Mouse (Mus musculus) heart, embryonic 12.5 days (tissue): ENCODE measurements around the gene Eef2. TPM values are rescaled to one million over a fixed set of nuclear protein-coding genes. Genes with fewer than 3 reads are reported as not detected.
"Not testable (repeated sequence)": the region's sequence is repeated elsewhere in the genome, so short reads cannot be mapped to it uniquely, and the experiment has no call there.

Experiments used
- ATAC-seq: fragments of 200-750 bp; cut with Nextera tagmentation; 2 replicates; pipeline ENCODE4 v1.8.0; 2017; ENCODE audit warnings: moderate TSS enrichment, moderate library complexity; ENCODE audit not compliant: insufficient number of reproducible peaks, low FRiP score
- H3K27ac ChIP-seq: fragments of 300-500 bp; sonication (generic); 2 replicates; pipeline ENCODE4 v1.5.1; 2016; ENCODE audit warnings: mild to moderate bottlenecking, moderate library complexity; ENCODE audit not compliant: poor library complexity, severe bottlenecking
- H3K27me3 ChIP-seq: fragments of 300-500 bp; sonication (generic); replicated peaks from 2 replicates; pipeline ENCODE4 v1.6.1; 2016; ENCODE audit warnings: mild to moderate bottlenecking, moderate library complexity
- H3K36me3 ChIP-seq: fragments of 300-500 bp; sonication (generic); 2 replicates; pipeline ENCODE4 v1.6.1; 2016; ENCODE audit warnings: mild to moderate bottlenecking, moderate library complexity
- H3K4me1 ChIP-seq: fragments of 300-500 bp; sonication (generic); replicated peaks from 2 replicates; pipeline ENCODE4 v1.6.1; 2016; ENCODE audit warnings: mild to moderate bottlenecking
- H3K4me2 ChIP-seq: fragments of 300-500 bp; sonication (generic); 2 replicates; pipeline ENCODE4 v1.6.1; 2016; ENCODE audit warnings: mild to moderate bottlenecking, moderate library complexity
- H3K4me3 ChIP-seq: fragments of 300-500 bp; sonication (generic); 2 replicates; pipeline ENCODE4 v1.5.1; 2016; ENCODE audit warnings: mild to moderate bottlenecking
- H3K9ac ChIP-seq: fragments of 300-500 bp; sonication (generic); 2 replicates; pipeline ENCODE4 v1.6.1; 2016; ENCODE audit warnings: mild to moderate bottlenecking, moderate library complexity
- H3K9me3 ChIP-seq: fragments of 300-500 bp; sonication (generic); replicated peaks from 2 replicates; pipeline ENCODE4 v1.6.1; 2016; ENCODE audit warnings: mild to moderate bottlenecking, moderate library complexity
- WGBS: fragments of 180-500 bp; shearing (Covaris S2); methylation state at CpG from one replicate; pipeline ENCODE4 v1.1.7; 2016; 5-methylcytosine and 5-hydroxymethylcytosine counted together
- polyA plus RNA-seq: library from polyadenylated mRNA; unstranded; fragments of >200 nt; fragmentation: Nextera tagmentation; extraction: Ambion mirVana; gene quantifications from 2 replicates; pipeline ENCODE4 v1.2.1, GENCODE M21; 2016

Gene Eef2
- polyA plus RNA-seq, 1 experiment from 2014 or later, result 408 TPM

GRCm38 (mm10) chr10:81173132-81173531, 3.3 kb upstream of the Eef2 start:
- peaks cover 9% of the 10 kb centered on the region for H3K36me3 ChIP-seq
- ATAC-seq, result peak; percentile 16; the same call in 1 of the 2 replicates
- H3K4me1 ChIP-seq, result peaks cover 34% of the 10 kb centered on the region
- peak overlapping the region; percentile 92 for H3K27ac ChIP-seq
- peak overlapping the region; percentile 10; the same call in 1 of the 2 replicates for H3K4me3 ChIP-seq
- H3K9me3 ChIP-seq, result no peaks in the 10 kb centered on the region
- H3K4me2 ChIP-seq, result peak overlapping the region; percentile 52
- WGBS, result 4% methylated on average over 21 of the region's 21 CpGs
- peak overlapping the region; percentile 53 for H3K9ac ChIP-seq
- H3K27me3 ChIP-seq, result no peaks in the 10 kb centered on the region

GRCm38 (mm10) chr10:81174617-81175344, 1.6 kb upstream of the Eef2 start:
- peak overlapping the region; percentile 70 for H3K9ac ChIP-seq
- peak overlapping the region; percentile 77 for H3K4me2 ChIP-seq
- peak; percentile 65 for ATAC-seq
- H3K9me3 ChIP-seq, result no peaks in the 10 kb centered on the region
- H3K27ac ChIP-seq, result peak overlapping the region; percentile 65
- H3K4me3 ChIP-seq, result peak overlapping the region; percentile 45
- H3K27me3 ChIP-seq, result no peaks in the 10 kb centered on the region
- H3K4me1 ChIP-seq, result peaks cover 42% of the 10 kb centered on the region
- WGBS, result 4% methylated on average over 29 of the region's 29 CpGs
- H3K36me3 ChIP-seq, result peaks cover 25% of the 10 kb centered on the region

GRCm38 (mm10) chr10:81175345-81175701, 1.1 kb upstream of the Eef2 start:
- H3K27me3 ChIP-seq, H3K9me3 ChIP-seq, ATAC-seq: not testable (repeated sequence)
- 5% methylated on average over 4 of the region's 4 CpGs for WGBS
- Histone ChIP-seq H3K36me3 (peaks cover 31% of the 10 kb centered on the region), H3K4me1 (peaks cover 47% of the 10 kb centered on the region), H3K27ac (peak overlapping the region; percentile 65; the same call in 1 of the 2 replicates), H3K4me3 (peak overlapping the region; percentile 45), H3K4me2 (peak overlapping the region; percentile 77), H3K9ac (peak overlapping the region; percentile 49; the same call in 1 of the 2 replicates)

DNA sequence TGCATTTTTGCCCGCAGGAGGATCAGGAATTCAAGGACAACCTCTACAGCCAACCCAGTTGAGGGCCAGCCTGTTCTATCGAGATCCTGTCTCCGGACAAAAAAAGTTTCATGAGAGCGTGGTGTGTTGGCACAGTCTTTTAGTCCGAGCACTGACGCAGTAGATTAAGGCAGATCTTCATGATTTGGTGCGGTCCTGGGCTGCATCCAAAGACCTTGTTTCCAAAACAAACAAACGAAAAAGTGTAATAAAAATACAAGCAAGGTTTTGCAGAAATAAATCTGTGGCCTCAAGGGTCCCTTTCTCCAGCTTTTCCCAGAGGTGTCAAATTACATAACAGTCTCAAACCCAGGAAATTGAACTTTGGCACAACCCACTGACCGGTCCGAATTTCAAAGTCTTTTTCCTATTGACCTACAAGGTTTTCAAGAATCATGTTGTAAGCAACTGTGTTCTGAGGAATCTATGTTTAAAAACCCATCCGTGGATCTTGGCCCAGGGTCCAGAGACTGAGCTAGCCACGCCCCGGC, 430 bp upstream of the Eef2 start:
- 4% methylated on average over 13 of the region's 13 CpGs for WGBS
- peak; percentile 1; the same call in 1 of the 2 replicates for ATAC-seq

DNA sequence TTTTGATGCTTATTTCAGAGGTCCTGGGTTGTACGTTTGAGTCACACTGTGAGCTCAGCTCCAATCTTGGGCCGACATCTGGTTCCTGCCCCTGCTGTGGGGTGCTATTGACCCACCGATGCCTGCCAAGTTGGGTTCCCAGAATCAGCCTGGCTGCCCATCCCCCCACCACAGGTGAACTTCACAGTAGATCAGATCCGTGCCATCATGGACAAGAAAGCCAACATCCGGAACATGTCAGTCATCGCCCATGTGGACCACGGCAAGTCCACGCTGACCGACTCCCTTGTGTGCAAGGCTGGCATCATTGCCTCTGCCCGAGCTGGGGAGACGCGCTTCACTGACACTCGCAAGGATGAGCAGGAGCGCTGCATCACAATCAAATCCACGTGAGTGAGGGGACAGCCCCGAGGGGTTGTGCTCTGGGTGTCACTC, 1.1 kb downstream of the Eef2 start:
- Histone ChIP-seq H3K27me3 (no peaks in the 10 kb centered on the region), H3K4me1 (peaks cover 64% of the 10 kb centered on the region), H3K9ac (peak overlapping the region; percentile 100), H3K4me2 (peak overlapping the region; percentile 99), H3K27ac (peak overlapping the region; percentile 92), H3K9me3 (no peaks in the 10 kb centered on the region), H3K36me3 (peaks cover 53% of the 10 kb centered on the region), H3K4me3 (peak overlapping the region; percentile 87)
- 8% methylated on average over 16 of the region's 16 CpGs for WGBS
- no peak for ATAC-seq

More for the DNA sequence above, 430 bp upstream of the Eef2 start:
- Histone ChIP-seq H3K4me2 (peak overlapping the region; percentile 99), H3K4me1 (peaks cover 52% of the 10 kb centered on the region), H3K36me3 (peaks cover 38% of the 10 kb centered on the region), H3K9me3 (no peaks in the 10 kb centered on the region), H3K9ac (peak overlapping the region; percentile 100; the same call in 1 of the 2 replicates), H3K27ac (peak overlapping the region; percentile 60), H3K4me3 (peak overlapping the region; percentile 87), H3K27me3 (no peaks in the 10 kb centered on the region)

DNA sequence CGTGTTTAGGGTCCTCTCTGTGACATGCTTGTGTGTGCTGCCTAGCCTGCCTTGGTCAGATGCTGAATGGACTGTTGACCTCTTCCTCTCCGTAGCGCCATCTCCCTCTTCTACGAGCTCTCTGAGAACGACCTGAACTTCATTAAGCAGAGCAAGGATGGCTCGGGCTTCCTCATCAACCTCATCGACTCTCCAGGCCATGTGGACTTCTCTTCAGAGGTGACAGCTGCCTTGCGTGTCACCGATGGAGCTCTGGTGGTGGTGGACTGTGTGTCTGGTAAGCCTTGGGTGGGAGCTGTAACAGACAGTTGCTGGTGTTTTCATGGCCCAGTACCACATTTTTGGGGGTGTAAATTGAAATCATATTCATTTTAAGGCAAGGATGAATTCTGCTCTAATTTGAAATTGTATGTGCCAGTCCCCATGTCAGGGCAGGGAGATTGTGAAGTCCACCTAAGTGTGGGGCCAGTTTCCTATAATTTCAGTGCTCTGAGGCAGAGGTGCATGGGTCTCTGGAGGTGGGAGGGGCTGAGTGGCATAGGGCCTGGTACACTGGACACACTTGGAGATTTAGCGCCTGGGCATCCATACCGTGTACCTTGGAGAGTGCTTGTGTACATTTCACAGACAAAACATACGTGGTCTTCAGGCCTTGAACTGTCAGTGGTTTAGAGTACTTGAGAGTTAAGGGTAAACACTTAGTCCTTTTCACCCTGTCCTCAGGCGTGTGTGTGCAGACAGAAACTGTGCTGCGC, 1.7 kb downstream of the Eef2 start:
- Histone ChIP-seq H3K4me1 (peaks cover 64% of the 10 kb centered on the region), H3K27me3 (no peaks in the 10 kb centered on the region), H3K9ac (peak overlapping the region; percentile 100), H3K4me2 (peak overlapping the region; percentile 99), H3K36me3 (peaks cover 53% of the 10 kb centered on the region), H3K9me3 (no peaks in the 10 kb centered on the region), H3K4me3 (peak overlapping the region; percentile 87), H3K27ac (peak overlapping the region; percentile 92; the same call in 1 of the 2 replicates)
- WGBS, result 60% methylated on average over 14 of the region's 14 CpGs
- no peak for ATAC-seq

- H3K9me3 ChIP-seq, result no peaks in the 10 kb centered on the region
- 0 out of 2 replicates have a peak overlapping the region, but pooled peaks have one; percentile 26 for H3K9ac ChIP-seq
- ATAC-seq, result no peak
- H3K4me1 ChIP-seq, result peaks cover 65% of the 10 kb centered on the region
- H3K27ac ChIP-seq, result no peak overlapping the region
- peaks cover 55% of the 10 kb centered on the region for H3K36me3 ChIP-seq
- H3K4me3 ChIP-seq, result no peak overlapping the region
- no peaks in the 10 kb centered on the region for H3K27me3 ChIP-seq
- 90% methylated on average over 11 of the region's 11 CpGs for WGBS
- no peak overlapping the region for H3K4me2 ChIP-seq
Observed at GRCm38 (mm10) chr10:81178927-81179326, 2.5 kb downstream of the Eef2 start.

- ATAC-seq, result no peak
- Histone ChIP-seq H3K27me3 (no peaks in the 10 kb centered on the region), H3K4me1 (peaks cover 67% of the 10 kb centered on the region), H3K9ac (peak overlapping the region; percentile 1; the same call in 1 of the 2 replicates), H3K4me2 (no peak overlapping the region), H3K4me3 (no peak overlapping the region), H3K9me3 (no peaks in the 10 kb centered on the region), H3K36me3 (peaks cover 61% of the 10 kb centered on the region), H3K27ac (peak overlapping the region; percentile 37)
- WGBS, result 92% methylated on average over 32 of the region's 32 CpGs
Observed at GRCm38 (mm10) chr10:81179451-81180342, 3.3 kb downstream of the Eef2 start.

- H3K4me3 ChIP-seq, result no peak overlapping the region
- H3K36me3 ChIP-seq, result peaks cover 71% of the 10 kb centered on the region
- H3K4me2 ChIP-seq, result no peak overlapping the region
- H3K9ac ChIP-seq, result no peak overlapping the region
- 91% methylated on average over 13 of the region's 13 CpGs for WGBS
- 0 out of 2 replicates have a peak overlapping the region, but pooled peaks have one; percentile 37 for H3K27ac ChIP-seq
- no peaks in the 10 kb centered on the region for H3K27me3 ChIP-seq
- H3K4me1 ChIP-seq, result peaks cover 66% of the 10 kb centered on the region
- ATAC-seq, result no peak
- no peaks in the 10 kb centered on the region for H3K9me3 ChIP-seq
Observed at GRCm38 (mm10) chr10:81180946-81181345, 4.5 kb downstream of the Eef2 start.

GRCm38 (mm10) chr10:81181860-81182259, 5.4 kb downstream of the Eef2 start:
- Histone ChIP-seq H3K36me3 (peaks cover 73% of the 10 kb centered on the region), H3K4me1 (peaks cover 66% of the 10 kb centered on the region), H3K27ac (peak overlapping the region; percentile 37)
- H3K9ac ChIP-seq, H3K9me3 ChIP-seq, ATAC-seq, H3K27me3 ChIP-seq, H3K4me3 ChIP-seq, H3K4me2 ChIP-seq: not testable (repeated sequence)
- WGBS, result 69% methylated on average over 12 of the region's 12 CpGs
